Mouse (Mus musculus) embryonic fibroblast, embryonic 13.5 days (primary cell): ENCODE data around the gene Runx1.

Experiments
- CTCF ChIP-seq: IDR thresholded peaks from 2 replicates; pipeline ENCODE4 v1.5.1; 2011; ENCODE audit warnings: mild to moderate bottlenecking, control low read depth, low read length, moderate library complexity, borderline replicate concordance; ENCODE audit not compliant: insufficient read depth
- POLR2A ChIP-seq: IDR thresholded peaks from 2 replicates; pipeline ENCODE4 v1.6.1; 2011; ENCODE audit warnings: low read depth, mild to moderate bottlenecking, control low read depth, low read length, moderate library complexity

- TF ChIP-seq POLR2A (no peak), CTCF (no peak)
Measured at GRCm38 (mm10) chr16:92705564-92706458, 120.1 kb downstream of the Runx1 start.
